Mouse (Mus musculus) layer of hippocampus, postnatal 36 days (tissue): ENCODE results near the gene Ppp3r1. TPM values are rescaled to one million over a fixed set of nuclear protein-coding genes. Genes with fewer than 3 reads are reported as not detected.

ENCODE experiments used
- DNase-seq, 2 experiments: peaks; one replicate each; pipeline ENCODE4 v3.0.0; 2022
- total RNA-seq, 2 experiments: library from RNA; stranded (reverse); gene quantifications; 2 replicates each; pipeline ENCODE4 v1.2.3; 2021

Gene Ppp3r1
- total RNA-seq: 1,000 to 10,000 TPM in 1 of 2 experiments, 100 to 1,000 TPM in 1; 907 to 1,012 TPM

- DNase-seq: peak; percentile 95 to 96
Observed at GRCm38 (mm10) chr11:17158858-17159737, at the start of gene Ppp3r1. Gene Ppp3r1, plus strand, starts transcription at chr11:17159263.

- peak; percentile 21 to 56 for DNase-seq
Observed at GRCm38 (mm10) chr11:17112419-17113090, 46.5 kb upstream of the Ppp3r1 start.

DNA sequence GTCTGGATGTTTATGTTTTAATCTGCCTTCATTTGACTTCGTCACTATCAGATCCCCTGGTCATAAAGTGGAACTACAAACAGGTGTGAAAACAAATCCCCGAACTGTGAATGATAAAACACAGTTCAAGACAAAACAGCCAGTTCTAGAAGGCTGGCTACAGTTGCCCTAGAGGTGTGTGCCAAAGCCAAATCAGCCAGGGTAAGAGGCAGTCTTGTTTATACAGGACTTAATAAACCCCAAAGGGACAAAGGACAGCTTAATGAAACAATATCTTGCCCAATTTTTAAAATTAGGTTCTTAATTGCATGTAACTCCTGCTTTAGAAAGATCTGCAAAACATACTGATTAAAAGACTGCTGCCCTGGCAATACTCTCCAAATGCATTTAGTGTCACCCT lies 32.6 kb upstream of the Ppp3r1 start:
- no peak for DNase-seq

DNA sequence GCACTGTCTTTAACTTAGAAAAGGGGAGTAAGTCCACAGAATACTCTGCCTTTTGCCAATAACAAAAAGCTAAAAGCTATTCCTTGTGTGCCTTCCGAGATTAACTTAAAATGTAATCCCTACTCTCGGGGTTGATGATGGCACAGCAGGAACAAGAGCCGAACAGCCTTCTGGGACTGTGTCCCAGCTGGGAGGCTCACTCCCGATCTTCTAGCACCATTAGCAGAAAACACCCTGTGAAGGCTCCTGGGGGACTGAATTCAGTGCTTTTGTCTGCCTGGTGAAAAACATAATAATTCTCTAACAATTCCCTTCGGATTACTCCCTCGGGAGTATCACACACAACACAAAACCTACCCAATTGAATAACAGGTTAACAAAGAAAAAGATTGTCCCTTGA lies 23.4 kb upstream of the Ppp3r1 start:
- no peak for DNase-seq

GRCm38 (mm10) chr11:17138306-17139033 lies 20.6 kb upstream of the Ppp3r1 start:
- peak in 1 of 2 experiments; percentile 11 for DNase-seq

GRCm38 (mm10) chr11:17159738-17160241 lies 727 bp downstream of the Ppp3r1 start:
- DNase-seq: peak; percentile 74 to 77

- peak; percentile 18 to 31 for DNase-seq
Observed at GRCm38 (mm10) chr11:17160242-17160641, 1.2 kb downstream of the Ppp3r1 start.

DNA sequence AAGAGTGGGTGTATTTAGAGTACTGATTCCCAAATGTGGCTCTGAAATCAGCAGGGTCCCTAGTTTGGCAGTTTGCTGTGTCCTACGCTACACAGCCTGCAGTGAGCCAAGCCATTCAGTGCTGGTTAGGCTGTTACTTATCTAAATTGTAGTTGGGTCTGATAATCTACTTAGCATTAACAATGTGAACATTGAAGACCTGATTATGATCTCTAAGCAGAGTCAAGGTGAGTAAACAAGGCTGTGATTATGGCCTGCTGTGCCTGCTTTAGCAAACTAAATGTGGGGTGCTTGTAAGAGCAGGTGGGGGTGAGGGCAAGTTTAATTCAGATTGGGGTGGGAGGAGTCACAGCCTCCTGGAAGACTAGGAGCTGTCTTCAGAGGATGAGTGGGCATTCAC lies 4.9 kb downstream of the Ppp3r1 start:
- no peak for DNase-seq

DNA sequence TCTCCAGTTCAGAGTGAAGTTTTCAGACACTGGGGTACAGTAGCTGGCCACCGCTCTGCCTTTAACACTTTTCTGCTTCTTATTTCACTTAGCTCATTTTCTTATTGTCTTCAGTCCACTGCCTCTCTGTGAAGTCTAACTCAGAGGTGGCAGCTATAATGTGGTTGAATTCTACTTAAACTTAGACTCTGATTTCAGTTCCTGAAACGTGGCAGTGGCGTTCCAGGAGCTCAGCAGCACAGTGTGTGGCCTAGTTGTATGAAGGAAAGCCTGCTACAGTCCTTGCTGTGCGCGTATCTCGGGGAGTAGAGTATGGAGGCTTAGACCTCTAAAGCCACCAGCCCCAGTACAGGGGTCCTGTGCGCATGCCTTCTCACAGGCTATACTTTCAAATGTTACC lies 7.6 kb downstream of the Ppp3r1 start:
- DNase-seq: no peak

- no peak for DNase-seq
Observed at GRCm38 (mm10) chr11:17169262-17169661, 10.2 kb downstream of the Ppp3r1 start.

DNA sequence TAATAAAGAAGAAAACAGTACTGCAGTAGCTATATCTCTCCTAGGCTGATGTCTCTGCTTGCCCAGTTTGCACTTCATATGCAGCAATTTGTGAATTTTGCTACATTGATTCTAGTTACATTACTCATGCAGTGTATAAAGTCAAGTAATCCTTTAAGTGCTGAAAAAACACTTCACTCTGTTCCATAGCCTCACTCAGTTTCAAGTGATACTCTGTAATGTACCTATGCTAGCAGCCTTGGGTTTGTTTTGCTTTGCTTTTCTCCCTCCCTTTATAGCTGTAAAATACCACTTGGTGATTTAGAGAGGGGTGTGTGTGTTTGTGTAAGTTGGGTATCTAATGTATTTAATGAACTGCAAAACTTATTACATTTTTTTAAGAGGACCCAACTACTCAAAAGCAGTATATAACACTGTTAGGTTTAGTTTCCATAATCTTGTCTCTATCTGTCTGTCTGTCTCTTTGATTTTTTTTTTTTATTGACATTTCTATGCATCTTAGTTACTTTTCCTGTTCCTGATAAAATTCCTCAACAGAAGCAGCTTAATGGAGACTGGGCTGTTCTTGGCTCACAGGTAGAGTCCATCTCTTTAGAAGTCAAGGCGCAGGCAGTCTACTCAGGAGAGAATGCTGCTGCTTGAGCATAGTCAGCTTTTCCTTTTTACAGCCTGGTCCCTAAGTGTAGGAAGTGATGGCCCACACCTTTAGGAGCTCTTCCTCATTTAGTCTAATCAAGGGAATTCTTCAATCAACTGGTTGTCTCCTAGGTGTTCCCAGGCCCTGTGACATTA lies 12.1 kb downstream of the Ppp3r1 start:
- no peak for DNase-seq

DNA sequence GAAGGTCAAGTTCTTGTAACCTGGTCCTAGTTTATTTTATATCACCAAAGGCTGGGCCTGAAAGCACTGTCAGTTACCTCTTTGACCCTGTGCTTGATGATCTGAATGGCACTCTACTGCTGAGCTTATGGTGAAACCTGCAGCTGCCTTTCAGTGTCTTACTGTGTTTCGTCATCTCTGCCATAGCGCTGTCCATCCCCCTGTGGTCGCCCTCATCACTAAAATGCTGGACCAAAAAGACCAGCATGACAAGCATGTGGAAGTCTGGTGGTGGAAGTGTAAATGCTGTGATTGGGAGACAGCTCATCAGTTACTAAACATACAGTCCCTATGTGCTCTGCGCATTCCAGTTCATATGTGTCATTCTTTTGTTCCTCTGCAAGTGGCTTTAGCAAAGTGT lies 13.2 kb downstream of the Ppp3r1 start:
- no peak for DNase-seq

DNA sequence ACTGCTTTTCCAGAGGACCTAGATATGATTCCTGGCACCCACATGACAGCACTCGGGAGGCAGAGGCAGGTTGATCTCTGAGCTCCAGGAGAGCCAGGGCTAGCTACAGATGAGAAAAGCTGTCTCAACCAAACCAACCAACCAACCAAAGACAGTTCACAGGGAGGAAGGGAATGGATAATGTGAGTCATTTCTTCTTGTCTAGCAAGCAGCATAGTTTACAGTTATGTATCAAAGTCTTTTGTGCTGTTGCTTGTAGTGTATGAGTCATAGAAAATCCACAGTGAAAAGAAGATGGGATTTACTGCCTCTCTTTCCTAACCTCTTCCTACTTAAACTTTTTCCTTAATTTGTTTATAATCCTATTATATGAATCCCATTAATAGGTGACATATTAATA lies 17.6 kb downstream of the Ppp3r1 start:
- DNase-seq: no peak

DNA sequence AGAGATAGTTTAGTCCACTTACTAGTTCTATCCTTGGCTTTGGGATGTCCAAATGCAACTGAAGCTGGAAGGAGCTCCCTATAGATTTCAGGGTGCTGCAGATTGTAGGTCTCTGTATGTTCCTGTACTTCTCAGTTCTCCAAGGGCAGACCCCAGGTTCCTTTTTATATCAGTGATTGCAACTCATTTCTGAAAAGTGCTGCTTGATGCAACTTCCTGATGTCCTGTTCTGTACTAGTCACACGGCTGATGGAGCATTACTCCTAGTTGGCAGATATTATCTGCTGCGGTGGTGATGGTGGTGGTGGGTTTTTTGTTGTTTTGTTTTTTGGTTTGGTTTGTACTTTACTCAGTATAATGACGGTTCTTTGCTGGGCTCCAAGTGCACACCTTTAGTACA lies 21.7 kb downstream of the Ppp3r1 start:
- DNase-seq: no peak

- DNase-seq: no peak
Observed at GRCm38 (mm10) chr11:17181807-17182206, 22.7 kb downstream of the Ppp3r1 start, which contains the start of gene Wdr92. Gene Wdr92, plus strand, starts transcription at chr11:17182107.

GRCm38 (mm10) chr11:17183165-17183564 lies 24.1 kb downstream of the Ppp3r1 start:
- DNase-seq: no peak

DNA sequence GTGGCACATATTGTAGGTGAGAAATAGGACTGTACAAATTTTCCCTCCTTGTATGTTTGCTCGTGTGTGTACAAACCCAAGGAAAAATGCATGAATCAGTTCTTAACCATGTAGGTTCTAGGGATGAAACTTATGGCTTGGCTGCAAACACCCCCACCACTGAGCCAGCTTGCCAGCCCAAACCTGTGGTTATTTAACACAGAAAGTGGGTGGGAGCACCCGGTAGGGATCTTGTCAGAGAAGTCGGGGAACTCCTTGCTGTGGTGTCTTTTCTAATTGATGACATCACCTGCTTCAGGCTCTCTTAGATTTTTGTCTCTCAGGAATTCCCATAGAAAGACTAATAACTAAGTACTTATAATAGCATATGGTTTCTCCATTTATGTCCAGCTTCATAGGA lies 28.6 kb downstream of the Ppp3r1 start:
- no peak for DNase-seq

- no peak for DNase-seq
Observed at GRCm38 (mm10) chr11:17188786-17189185, 29.7 kb downstream of the Ppp3r1 start.

- peak in 1 of 2 experiments; percentile 18 for DNase-seq
Observed at GRCm38 (mm10) chr11:17192151-17192844, 33.2 kb downstream of the Ppp3r1 start.

GRCm38 (mm10) chr11:17199170-17199569 lies 40.1 kb downstream of the Ppp3r1 start:
- no peak for DNase-seq

- no peak for DNase-seq
Observed at GRCm38 (mm10) chr11:17199840-17200501, 40.9 kb downstream of the Ppp3r1 start.
